Mouse (Mus musculus) liver, adult 2 months (tissue): ENCODE measurements at regions not wholly inside any gene's neighbourhood (a gene's known extent, or its start where the extent isn't known, plus 50 kb on each side); places are given as distances from the start of the nearest gene placed in this dataset.

Experiments
- DNase-seq: peaks from one replicate; pipeline ENCODE4 v3.0.0-alpha.2; 2011; ENCODE audit warnings: low read depth, low spot score; ENCODE audit errors: extremely low read depth
- H3K27ac ChIP-seq: fragments of 200-500 bp; replicated peaks from 2 replicates; pipeline ENCODE4 v1.5.1; 2012; ENCODE audit warnings: low read depth, mild to moderate bottlenecking, control low read depth, inconsistent platforms, low read length; ENCODE audit not compliant: insufficient read depth
- H3K27me3 ChIP-seq: fragments of 200-500 bp; 2 replicates; pipeline ENCODE4 v1.6.1; 2012; ENCODE audit warnings: mild to moderate bottlenecking, moderate library complexity, low read length, inconsistent platforms; ENCODE audit not compliant: control insufficient read depth, insufficient read depth
- H3K36me3 ChIP-seq: fragments of 200-500 bp; 2 replicates; pipeline ENCODE4 v1.6.1; 2012; ENCODE audit warnings: low read length, inconsistent platforms; ENCODE audit not compliant: control insufficient read depth, insufficient read depth
- H3K4me1 ChIP-seq: fragments of 200-500 bp; 2 replicates; pipeline ENCODE4 v1.6.1; 2011; ENCODE audit warnings: low read length; ENCODE audit not compliant: control insufficient read depth, insufficient read depth
- H3K4me3 ChIP-seq: fragments of 200-500 bp; 2 replicates; pipeline ENCODE4 v1.5.1; 2011; ENCODE audit warnings: low read depth, mild to moderate bottlenecking, control low read depth, low read length, moderate library complexity; ENCODE audit not compliant: insufficient read depth
- H3K79me2 ChIP-seq: fragments of 200-500 bp; 2 replicates; pipeline ENCODE4 v1.6.1; 2012; ENCODE audit warnings: inconsistent platforms, mild to moderate bottlenecking, low read length, moderate library complexity; ENCODE audit not compliant: control insufficient read depth, insufficient read depth
- H3K9ac ChIP-seq: fragments of 200-500 bp; 2 replicates; pipeline ENCODE4 v1.6.1; 2012; ENCODE audit warnings: low read depth, mild to moderate bottlenecking, control low read depth, inconsistent platforms, low read length
- CTCF ChIP-seq: fragments of 200-500 bp; IDR thresholded peaks from 2 replicates; pipeline ENCODE4 v1.5.1; 2011; ENCODE audit warnings: low read depth, low read length, control low read depth
- POLR2A ChIP-seq: fragments of 200-500 bp; IDR thresholded peaks from 2 replicates; pipeline ENCODE4 v1.6.1; 2011; ENCODE audit warnings: low read length, control low read depth; ENCODE audit not compliant: insufficient read depth; ENCODE audit errors: extremely low read depth
- WGBS: fragments of 180-500 bp; shearing (Covaris S2); methylation state at CpG from one replicate; pipeline ENCODE4 v1.1.7; 2018; 5-methylcytosine and 5-hydroxymethylcytosine counted together

GRCm38 (mm10) chr13:103419146-103419545 lies 84.8 kb upstream of the Mast4 start:
- H3K79me2 ChIP-seq = no peaks in the 10 kb centered on the region
- no peak overlapping the region for H3K27ac ChIP-seq
- H3K36me3 ChIP-seq = no peaks in the 10 kb centered on the region
- H3K9ac ChIP-seq = no peak overlapping the region
- WGBS = 93% methylated on average over 3 of the region's 3 CpGs
- no peak for TF ChIP-seq POLR2A
- no peak for TF ChIP-seq CTCF
- no peak overlapping the region for H3K4me3 ChIP-seq
- no peaks in the 10 kb centered on the region for H3K4me1 ChIP-seq
- H3K27me3 ChIP-seq = no peaks in the 10 kb centered on the region
- no peak for DNase-seq

DNA sequence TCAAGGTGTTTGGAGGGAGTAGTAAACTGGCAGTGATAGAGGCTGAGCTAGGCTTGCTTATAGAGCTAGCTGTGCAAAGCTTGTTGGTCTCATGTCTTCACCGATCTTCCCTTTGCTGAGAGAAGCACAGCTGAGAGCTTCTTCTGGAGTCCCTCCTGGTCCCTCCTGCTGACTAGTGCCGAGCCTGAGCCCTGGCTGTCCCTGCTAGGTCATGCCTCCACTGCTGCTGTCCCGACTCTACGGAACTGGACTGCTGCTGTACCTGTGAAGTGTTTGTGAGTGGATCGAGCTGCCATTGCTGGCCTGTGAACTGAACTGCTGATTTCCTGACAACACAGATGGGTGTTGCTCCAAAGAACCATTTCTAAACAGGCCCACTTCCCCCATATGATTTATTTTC lies 83.0 kb upstream of the Mast4 start:
- Histone ChIP-seq H3K79me2 (no peaks in the 10 kb centered on the region), H3K9ac (no peak overlapping the region), H3K4me3 (no peak overlapping the region), H3K27ac (no peak overlapping the region), H3K36me3 (no peaks in the 10 kb centered on the region), H3K4me1 (no peaks in the 10 kb centered on the region), H3K27me3 (no peaks in the 10 kb centered on the region)
- WGBS = 83% methylated on average over 5 of the region's 5 CpGs
- no peak for TF ChIP-seq CTCF
- no peak for DNase-seq

- Histone ChIP-seq H3K27ac (no peak overlapping the region), H3K9ac (no peak overlapping the region), H3K36me3 (no peaks in the 10 kb centered on the region), H3K4me3 (no peak overlapping the region), H3K27me3 (no peaks in the 10 kb centered on the region), H3K79me2 (no peaks in the 10 kb centered on the region), H3K4me1 (no peaks in the 10 kb centered on the region)
- no peak for DNase-seq
- TF ChIP-seq CTCF = no peak
- TF ChIP-seq POLR2A = no peak
- WGBS = 85% methylated on average over 4 of the region's 4 CpGs
These were observed 81.0 kb upstream of the Mast4 start for GRCm38 (mm10) chr13:103415335-103415734.

DNA sequence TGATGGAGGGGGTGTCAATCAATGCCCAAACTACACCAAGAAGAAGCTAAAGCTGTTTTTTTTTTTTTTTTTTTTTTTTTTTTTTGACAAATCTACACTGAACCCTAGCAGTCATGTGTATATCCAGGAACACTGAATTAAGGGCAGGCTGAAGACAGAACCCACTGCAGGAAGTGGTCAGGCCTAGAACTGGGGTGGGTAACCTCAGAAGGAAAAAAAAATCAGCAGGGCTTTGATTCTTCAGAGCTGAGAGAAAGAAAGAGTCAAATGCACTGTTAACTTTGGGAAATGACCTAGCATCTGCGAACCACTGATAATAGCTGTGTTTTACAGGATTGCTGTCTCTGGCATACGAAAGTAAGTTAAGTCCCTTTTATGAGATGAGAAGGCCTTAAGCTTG lies 78.3 kb upstream of the Mast4 start:
- 69% methylated on average over 2 of the region's 2 CpGs for WGBS
- TF ChIP-seq CTCF (no peak), POLR2A (no peak)
- no peak overlapping the region for H3K27ac ChIP-seq

GRCm38 (mm10) chr13:103409286-103409685 lies 75.0 kb upstream of the Mast4 start:
- H3K36me3 ChIP-seq = no peaks in the 10 kb centered on the region
- H3K79me2 ChIP-seq = no peaks in the 10 kb centered on the region
- TF ChIP-seq POLR2A (no peak), CTCF (no peak)
- H3K4me1 ChIP-seq = no peaks in the 10 kb centered on the region
- DNase-seq = no peak
- H3K9ac ChIP-seq = no peak overlapping the region
- 59% methylated on average over 7 of the region's 7 CpGs for WGBS
- no peak overlapping the region for H3K4me3 ChIP-seq
- H3K27ac ChIP-seq = no peak overlapping the region
- no peaks in the 10 kb centered on the region for H3K27me3 ChIP-seq

More for the DNA sequence above, 78.3 kb upstream of the Mast4 start:
- Histone ChIP-seq H3K4me1 (no peaks in the 10 kb centered on the region), H3K79me2 (no peaks in the 10 kb centered on the region), H3K36me3 (no peaks in the 10 kb centered on the region), H3K27me3 (no peaks in the 10 kb centered on the region), H3K9ac (no peak overlapping the region), H3K4me3 (no peak overlapping the region)
- DNase-seq = no peak

DNA sequence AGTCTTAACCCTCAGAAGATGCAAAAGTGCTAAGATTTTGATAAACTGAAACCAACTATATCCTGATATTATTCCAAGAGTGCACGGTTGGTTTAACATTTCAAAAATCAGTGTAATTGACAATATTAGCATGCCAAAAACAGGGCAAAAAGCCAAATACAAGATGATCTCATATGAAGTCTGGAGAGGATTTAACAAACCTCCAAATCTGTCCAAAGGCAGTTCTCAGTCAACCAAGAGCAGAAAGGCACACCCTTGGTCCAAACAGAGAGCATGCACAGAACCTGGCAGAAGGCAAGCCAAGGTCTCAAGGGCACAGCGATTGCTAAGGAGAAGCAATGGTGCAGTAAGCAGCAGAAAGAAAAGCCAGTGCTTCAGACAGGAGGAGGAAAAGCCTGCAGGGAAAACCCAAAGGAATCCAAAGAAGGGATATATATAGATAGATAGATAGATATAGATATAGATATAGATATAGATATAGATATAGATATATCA lies 62.3 kb upstream of the Mast4 start:
- Histone ChIP-seq H3K27ac (no peak overlapping the region), H3K4me3 (no peak overlapping the region), H3K9ac (no peak overlapping the region), H3K79me2 (no peaks in the 10 kb centered on the region), H3K27me3 (no peaks in the 10 kb centered on the region), H3K36me3 (no peaks in the 10 kb centered on the region), H3K4me1 (no peaks in the 10 kb centered on the region)
- WGBS = 84% methylated on average over 2 of the region's 2 CpGs
- no peak for TF ChIP-seq POLR2A
- no peak for TF ChIP-seq CTCF
- no peak for DNase-seq
